Mouse (Mus musculus): ENCODE results near the gene Tpbgl. TPM values are rescaled to one million over a fixed set of nuclear protein-coding genes. Genes with fewer than 3 reads are reported as not detected.

The Tpbgl gene
- polyA plus RNA-seq, 1 experiment from 2014 or later: 1.0 TPM

Other genes with a start within 250 kb of the Tpbgl start
- gene Gdpd5, start 245.7 kb downstream of the Tpbgl start, polyA plus RNA-seq (2015; fragmentation: Nextera tagmentation; extraction: Ambion mirVana): 17.1 and 17.5 TPM in 2 replicates
- gene Klhl35, start 161.1 kb downstream of the Tpbgl start, polyA plus RNA-seq (2015; fragmentation: Nextera tagmentation; extraction: Ambion mirVana): 0.15 and 0.17 TPM in 2 replicates
- gene Rps3, start 143.4 kb downstream of the Tpbgl start, polyA plus RNA-seq (2015; fragmentation: Nextera tagmentation; extraction: Ambion mirVana): 775 and 816 TPM in 2 replicates
- gene Arrb1, start 91.6 kb downstream of the Tpbgl start, polyA plus RNA-seq (2015; fragmentation: Nextera tagmentation; extraction: Ambion mirVana): 7.7 and 9.2 TPM in 2 replicates
- 3.0 and 3.7 TPM in 2 replicates for gene Slco2b1, start 84.2 kb upstream of the Tpbgl start, polyA plus RNA-seq (2015; fragmentation: Nextera tagmentation; extraction: Ambion mirVana)
- not detected in 2 replicates for gene Olfr520, start 103.2 kb upstream of the Tpbgl start, polyA plus RNA-seq (2015; fragmentation: Nextera tagmentation; extraction: Ambion mirVana)
- gene Olfr521, start 136.4 kb upstream of the Tpbgl start, polyA plus RNA-seq (2015; fragmentation: Nextera tagmentation; extraction: Ambion mirVana): not detected in 2 replicates
- 6.0 and 7.2 TPM in 2 replicates for gene Neu3, start 201.3 kb upstream of the Tpbgl start, polyA plus RNA-seq (2015; fragmentation: Nextera tagmentation; extraction: Ambion mirVana)
- 0.11 and 0.12 TPM in 2 replicates for gene Xrra1, start 232.0 kb upstream of the Tpbgl start, polyA plus RNA-seq (2015; fragmentation: Nextera tagmentation; extraction: Ambion mirVana)
- gene Spcs2, start 236.4 kb upstream of the Tpbgl start, polyA plus RNA-seq (2015; fragmentation: Nextera tagmentation; extraction: Ambion mirVana): 393 and 423 TPM in 2 replicates